8 mouse cellular contexts compared by ENCODE assay signal in genomic region chr7:16476600-16476989, GRCm38 (mm10). TPM values are rescaled to one million over a fixed set of nuclear protein-coding genes. Genes with fewer than 3 reads are reported as not detected.
DNase-seq lines count a peak whose midpoint lies in the region; ATAC-seq and TF ChIP-seq lines count a peak whose summit lies in the region.

No protein-coding gene starts in this region.

- H3K4me3 ChIP-seq in layer of hippocampus, adult 2 months = peak overlapping the region; percentile 33; the same call in 1 of the 2 replicates
- peak overlapping the region; percentile 27 for H3K4me3 ChIP-seq in embryonic facial prominence, embryonic 14.5 days (ENCODE audit: low read depth, low read length)
- peak overlapping the region; percentile 34 for H3K4me3 ChIP-seq in neural tube, embryonic 12.5 days

- no peak for TF ChIP-seq CTCF in layer of hippocampus, adult 2 months (conservative IDR thresholded peaks at IDR 0.05)

- no peak overlapping the region for H3K9ac ChIP-seq in embryonic facial prominence, embryonic 14.5 days (ENCODE audit: low read depth, low read length)
- no peak overlapping the region for H3K9ac ChIP-seq in neural tube, embryonic 12.5 days

- peak; percentile 60; the same call in 1 of the 2 replicates for ATAC-seq in embryonic facial prominence, embryonic 14.5 days (ENCODE audit: low read depth)
- ATAC-seq in neural tube, embryonic 12.5 days (ENCODE audit: low FRiP score, low read depth) = no peak
- no peak for ATAC-seq in inflammation-experienced regulatory T-cells, adult 6 months

- DNase-seq in layer of hippocampus, adult 2 months (ENCODE audit: low spot score in 2 of 2) = no peak
- DNase-seq in layer of hippocampus, adult 18-20 months (ENCODE audit: low spot score in 2 of 2) = no peak
- DNase-seq in embryonic facial prominence, embryonic 14.5 days (ENCODE audit: low spot score) = no peak
- DNase-seq in kidney, postnatal 10 days = peak; percentile 67
- DNase-seq in frontal cortex, adult 2 months (ENCODE audit: extremely low spot score in 1 of 2, low spot score in 1 of 2) = no peak
- DNase-seq in spleen, adult 18-20 months = no peak

- H3K4me2 ChIP-seq in embryonic facial prominence, embryonic 14.5 days (ENCODE audit: low read depth, low read length) = peak overlapping the region; percentile 51
- peak overlapping the region; percentile 64 for H3K4me2 ChIP-seq in neural tube, embryonic 12.5 days (replicated peaks)

- H3K27me3 ChIP-seq in embryonic facial prominence, embryonic 14.5 days (replicated peaks; ENCODE audit: control insufficient read depth, insufficient read depth, low read length) = peaks cover 63% of the 10 kb centered on the region
- peaks cover 58% of the 10 kb centered on the region for H3K27me3 ChIP-seq in neural tube, embryonic 12.5 days (replicated peaks)

- 1% methylated on average over 34 of the region's 34 CpGs for WGBS in embryonic facial prominence, embryonic 14.5 days
- WGBS in neural tube, embryonic 12.5 days = 3% methylated on average over 34 of the region's 34 CpGs

- H3K27ac ChIP-seq in layer of hippocampus, adult 2 months = no peak overlapping the region
- H3K27ac ChIP-seq in embryonic facial prominence, embryonic 14.5 days (replicated peaks; ENCODE audit: low read depth, low read length) = no peak overlapping the region
- H3K27ac ChIP-seq in neural tube, embryonic 12.5 days = no peak overlapping the region

- H3K4me1 ChIP-seq in embryonic facial prominence, embryonic 14.5 days (ENCODE audit: control insufficient read depth, insufficient read depth, low read length) = no peaks in the 10 kb centered on the region
- H3K4me1 ChIP-seq in neural tube, embryonic 12.5 days = peaks cover 23% of the 10 kb centered on the region

- H3K36me3 ChIP-seq in embryonic facial prominence, embryonic 14.5 days (ENCODE audit: control insufficient read depth, insufficient read depth, low read length) = no peaks in the 10 kb centered on the region
- no peaks in the 10 kb centered on the region for H3K36me3 ChIP-seq in neural tube, embryonic 12.5 days

- no peaks in the 10 kb centered on the region for H3K9me3 ChIP-seq in embryonic facial prominence, embryonic 14.5 days (ENCODE audit: control insufficient read depth, low read length)
- no peaks in the 10 kb centered on the region for H3K9me3 ChIP-seq in neural tube, embryonic 12.5 days

RNA-seq across cellular contexts. Expression of gene Npas1, which starts 0.9 kb away (rescaled TPM):
- 10 to 100 TPM; 16.1 to 18.4 TPM for total RNA-seq in layer of hippocampus, adult 2 months (2021)
- 10 to 100 TPM; 14.5 to 17.6 TPM for total RNA-seq in layer of hippocampus, adult 18-20 months (2021)
- 0.10 and 0.11 TPM in 2 replicates for polyA plus RNA-seq in embryonic facial prominence, embryonic 14.5 days (2014; fragmentation: Nextera tagmentation; extraction: Ambion mirVana)
- 1.0 and 1.4 TPM in 2 replicates for polyA plus RNA-seq in neural tube, embryonic 12.5 days (2016; fragmentation: Nextera tagmentation; extraction: Ambion mirVana)
- 7.8 and 10.1 TPM in 2 replicates for polyA plus RNA-seq in frontal cortex, adult 2 months (2012; rRNA removed)
- polyA plus RNA-seq in inflammation-experienced regulatory T-cells, adult 6 months (2017; shearing (Covaris generic)) = under 1 TPM in 2 of 3 experiments, not detected in 1; 0.18 to 0.24 TPM

RNA-seq across cellular contexts. Expression of gene Tmem160, which starts 24.0 kb away (rescaled TPM):
- total RNA-seq in layer of hippocampus, adult 2 months (2021) = 10 to 100 TPM; 59.4 to 72.5 TPM
- 10 to 100 TPM; 63.6 to 66.4 TPM for total RNA-seq in layer of hippocampus, adult 18-20 months (2021)
- polyA plus RNA-seq in embryonic facial prominence, embryonic 14.5 days (2014; fragmentation: Nextera tagmentation; extraction: Ambion mirVana) = 49.5 and 54.5 TPM in 2 replicates
- polyA plus RNA-seq in neural tube, embryonic 12.5 days (2016; fragmentation: Nextera tagmentation; extraction: Ambion mirVana) = 58.5 and 66.6 TPM in 2 replicates
- polyA plus RNA-seq in frontal cortex, adult 2 months (2012; rRNA removed) = 84.3 and 91.7 TPM in 2 replicates
- polyA plus RNA-seq in inflammation-experienced regulatory T-cells, adult 6 months (2017; shearing (Covaris generic)) = 1 to 10 TPM; 5.3 to 7.7 (median 7.6) TPM
